Mouse (Mus musculus) monocyte, adult 2 months (primary cell): ENCODE results near the gene Sardh.

Experiments used
- DNase-seq, 2 experiments: peaks; one replicate each; pipeline ENCODE4 v3.0.0; 2022; ENCODE audit warnings: low spot score in 2 of 2, low read depth in 1 of 2

The Sardh gene

GRCm38 (mm10) chr2:27228809-27229480 is 19.2 kb downstream of the Sardh start:
- no peak for DNase-seq

DNA sequence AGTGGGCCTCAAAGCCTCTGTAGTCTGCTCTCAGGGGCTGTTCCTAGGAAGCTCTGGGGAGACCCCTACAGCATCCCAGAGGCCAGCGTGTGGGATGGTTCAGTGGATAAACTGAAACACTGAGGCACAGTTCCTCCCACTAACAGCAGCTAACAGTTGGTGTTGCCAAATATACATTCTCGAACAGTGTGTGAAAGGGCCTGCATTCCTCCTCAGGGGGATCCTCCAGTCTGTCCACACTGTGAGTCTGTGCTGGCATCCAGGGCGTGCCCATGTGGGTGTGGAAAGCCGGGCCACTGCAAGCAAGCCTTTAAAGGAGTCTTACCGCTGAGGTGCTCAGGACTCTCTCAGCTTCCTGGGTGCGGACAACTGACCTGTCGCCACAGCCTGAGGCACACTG is 21.6 kb downstream of the Sardh start:
- no peak for DNase-seq

- DNase-seq: no peak
These were observed 25.1 kb downstream of the Sardh start for GRCm38 (mm10) chr2:27223012-27223421.

DNA sequence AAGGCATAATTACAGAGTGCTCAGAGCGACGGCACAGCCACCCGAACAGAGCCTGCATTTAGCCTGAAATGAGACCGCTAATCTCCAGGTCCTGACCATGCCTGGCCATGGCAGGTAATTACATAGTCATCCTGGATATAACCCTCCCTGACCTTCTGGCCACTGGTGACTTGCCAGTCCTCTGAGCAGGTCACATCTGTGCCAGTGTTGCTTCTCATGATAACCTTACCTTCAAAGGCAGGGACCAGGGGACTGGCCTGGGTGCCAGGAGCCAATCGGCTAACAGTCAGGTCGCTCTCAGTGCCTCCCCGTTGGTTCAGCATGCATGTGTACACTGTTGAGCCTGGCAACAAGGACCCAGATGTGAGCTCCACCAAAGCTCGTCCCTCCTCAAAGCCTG is 29.6 kb downstream of the Sardh start:
- DNase-seq: no peak

GRCm38 (mm10) chr2:27218121-27218544 is 30.0 kb downstream of the Sardh start:
- DNase-seq: no peak

DNA sequence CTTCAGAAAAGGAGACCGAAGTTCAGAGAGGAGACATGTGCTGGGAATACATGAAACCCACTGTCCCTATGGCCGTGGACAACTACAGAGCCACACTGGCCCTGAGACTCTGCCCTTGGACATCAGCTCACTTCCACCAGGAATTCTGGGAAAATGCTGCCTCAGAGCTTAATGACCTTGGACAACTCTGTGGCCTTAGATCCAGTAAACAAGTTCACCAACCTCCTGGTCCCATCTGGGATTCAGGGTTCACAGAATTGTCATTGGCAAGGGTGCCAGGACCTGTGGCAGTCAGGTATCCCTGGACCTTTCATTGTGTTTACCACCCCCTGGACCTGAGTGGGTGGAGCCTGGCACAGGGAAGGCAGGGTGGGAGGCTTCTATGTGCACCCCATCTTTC is 32.6 kb downstream of the Sardh start:
- DNase-seq: no peak

GRCm38 (mm10) chr2:27211966-27212893 is 35.9 kb downstream of the Sardh start:
- DNase-seq: no peak

GRCm38 (mm10) chr2:27210676-27211210 is 37.4 kb downstream of the Sardh start:
- no peak for DNase-seq

DNA sequence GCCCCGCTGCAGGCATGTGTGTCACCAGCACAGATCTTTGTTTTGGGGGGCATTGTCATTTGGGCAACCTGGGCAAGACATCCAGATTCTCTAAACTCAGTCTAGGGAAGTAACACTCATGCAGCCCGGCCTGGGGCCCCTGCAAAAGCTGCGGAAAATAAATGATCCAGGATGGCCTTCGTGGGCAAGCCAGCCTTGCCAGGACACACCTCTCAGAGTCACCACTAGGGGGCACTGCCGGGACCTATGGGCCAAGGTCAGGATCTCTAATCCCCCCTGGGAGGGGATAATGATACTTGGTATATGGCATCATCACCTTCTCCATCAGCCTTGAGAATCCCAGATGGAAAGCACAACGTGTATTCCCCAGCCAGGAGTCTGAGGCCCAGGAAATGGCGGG is 37.9 kb downstream of the Sardh start:
- peak in 1 of 2 experiments; percentile 14 for DNase-seq

DNA sequence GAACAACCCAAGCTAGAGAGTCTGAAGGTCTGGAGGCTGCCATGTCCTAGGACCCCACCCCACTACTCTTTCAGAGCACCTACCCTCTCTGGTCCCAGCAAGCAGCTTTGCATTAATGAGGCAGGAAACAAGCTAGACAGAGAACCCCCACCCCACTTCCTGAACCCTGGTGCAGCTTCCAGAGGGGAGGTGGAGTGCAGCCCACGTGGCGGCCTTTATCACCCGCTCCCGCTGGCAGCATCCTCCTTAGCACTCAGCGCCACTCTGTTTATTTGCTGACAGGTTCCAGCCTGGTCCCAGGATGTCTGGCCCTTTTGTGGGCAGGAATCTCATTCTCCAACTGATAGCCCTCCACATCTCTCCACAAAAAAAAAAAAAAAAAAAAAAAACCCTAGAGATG is 38.3 kb downstream of the Sardh start:
- DNase-seq: no peak

- no peak for DNase-seq
These were observed 38.8 kb downstream of the Sardh start for GRCm38 (mm10) chr2:27209370-27209769.

GRCm38 (mm10) chr2:27207126-27207525 is 41.0 kb downstream of the Sardh start:
- no peak for DNase-seq

GRCm38 (mm10) chr2:27206128-27206797 is 41.9 kb downstream of the Sardh start:
- DNase-seq: no peak

DNA sequence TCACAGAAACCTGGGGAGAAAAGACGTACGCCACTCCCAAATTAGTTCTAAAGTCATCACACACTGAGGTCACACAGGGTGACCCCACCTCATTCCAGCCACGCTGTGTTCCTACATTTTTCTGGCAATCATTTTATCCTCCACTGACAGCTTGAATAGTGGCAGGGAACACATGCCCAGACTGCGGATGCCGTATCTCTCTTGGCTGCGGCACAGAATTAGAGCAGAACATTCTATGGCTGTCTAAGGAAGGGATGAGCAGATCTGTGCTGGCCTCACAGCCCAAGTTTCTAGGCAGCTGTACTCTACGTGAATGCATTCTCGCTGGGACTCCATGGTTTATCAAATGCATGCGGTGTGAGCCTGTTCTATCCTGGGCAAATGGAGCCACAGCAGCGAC is 42.5 kb downstream of the Sardh start:
- no peak for DNase-seq

DNA sequence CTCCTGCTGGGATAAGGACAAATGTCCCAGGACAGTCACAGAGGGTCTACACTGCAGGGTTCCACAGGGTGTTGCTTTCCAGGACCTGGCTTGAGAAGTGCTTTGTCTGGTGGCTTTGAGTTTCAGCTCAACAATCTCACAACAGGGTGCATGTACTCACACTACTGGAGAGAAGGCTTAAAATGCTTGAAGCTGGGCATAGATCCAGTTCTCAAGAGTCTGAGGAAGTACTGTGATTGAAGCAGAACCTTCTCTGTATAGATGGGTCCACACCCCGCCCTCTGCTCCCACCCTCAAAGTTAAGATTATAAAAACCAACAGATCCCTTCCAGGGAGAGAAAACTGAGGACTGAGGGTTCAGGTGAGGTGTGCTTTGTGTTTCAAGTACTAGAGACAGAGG is 47.6 kb downstream of the Sardh start:
- DNase-seq: no peak

DNA sequence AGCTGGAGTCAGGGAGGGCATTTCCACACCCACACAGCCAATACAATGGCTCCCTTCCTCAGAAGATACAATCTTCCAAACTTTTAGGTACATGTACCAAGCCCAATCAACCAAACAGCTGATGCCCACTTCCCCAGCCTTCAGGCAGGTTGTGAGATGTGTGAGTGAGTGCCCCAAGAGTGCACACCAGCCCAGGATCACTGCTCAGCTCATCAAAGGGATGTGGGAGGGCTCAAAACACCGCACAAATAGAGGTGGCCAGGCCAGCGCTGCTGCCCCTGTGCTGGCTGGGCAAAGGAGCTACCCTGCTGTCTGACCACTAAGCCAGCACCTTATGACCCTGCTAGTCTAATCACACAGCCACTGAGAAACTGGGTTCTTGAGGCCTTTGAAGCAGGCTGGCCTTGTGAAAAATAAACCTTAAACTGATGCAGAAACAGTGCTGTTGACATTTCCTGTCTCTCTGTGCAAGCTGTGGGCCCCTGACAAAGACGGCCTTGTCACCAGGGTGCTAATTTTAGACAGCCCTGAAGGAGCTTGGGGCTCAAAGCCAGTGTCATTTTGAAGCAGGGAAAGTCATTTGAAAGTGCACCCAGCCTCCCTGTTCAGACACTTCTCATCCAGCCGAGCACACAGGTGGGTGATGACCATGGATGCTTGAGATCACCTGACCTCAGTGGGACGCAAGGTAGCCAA is 49.4 kb downstream of the Sardh start:
- DNase-seq: no peak

- DNase-seq: no peak
These were observed 58.1 kb downstream of the Sardh start for GRCm38 (mm10) chr2:27189994-27190393.

- DNase-seq: no peak
These were observed 60.6 kb downstream of the Sardh start for GRCm38 (mm10) chr2:27187531-27187930.

GRCm38 (mm10) chr2:27183734-27184133 is 64.4 kb downstream of the Sardh start:
- no peak for DNase-seq

DNA sequence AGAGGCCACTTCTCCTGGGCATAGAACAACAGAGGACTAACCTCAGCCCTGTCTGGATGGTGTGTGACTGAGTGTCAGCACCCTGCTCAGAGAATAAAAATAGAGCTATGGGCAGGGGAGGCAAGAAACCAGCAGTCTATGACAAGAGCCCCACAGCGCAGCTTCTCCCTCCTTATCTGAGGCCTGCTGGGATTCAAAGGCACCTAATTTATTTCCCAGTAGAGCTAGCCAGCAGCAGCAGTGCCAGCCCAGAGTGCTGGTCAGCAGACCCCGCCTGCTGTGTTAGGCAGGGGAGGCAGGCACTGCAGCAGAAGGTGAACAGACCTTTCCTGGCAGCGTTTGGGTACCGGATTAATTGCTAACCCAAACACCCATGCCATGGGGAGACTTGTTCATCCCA is 66.2 kb downstream of the Sardh start:
- no peak for DNase-seq

DNA sequence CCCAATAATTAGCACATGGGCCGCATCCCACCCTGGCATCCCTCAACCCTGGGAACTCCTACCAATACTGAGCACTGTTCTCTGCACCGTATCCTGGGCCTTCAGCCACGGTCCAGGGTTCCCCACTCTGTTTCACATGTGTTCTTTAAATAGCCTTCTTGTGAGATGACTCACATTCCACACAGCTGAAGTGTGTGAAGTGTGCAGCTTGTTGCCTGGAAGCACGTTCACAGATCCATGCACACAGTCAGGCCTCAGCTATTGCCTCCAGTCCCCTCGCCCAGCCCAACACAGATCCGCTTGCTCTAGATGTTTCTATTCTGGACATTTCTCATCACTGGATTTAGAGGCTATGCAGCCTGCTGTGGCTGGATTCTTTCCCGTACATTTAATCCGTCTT is 69.0 kb downstream of the Sardh start:
- no peak for DNase-seq
